ENCODE assay signal across 12 mouse cellular contexts in genomic region chr4:3228476-3228875, GRCm38 (mm10). TPM values are rescaled to one million over a fixed set of nuclear protein-coding genes. Genes with fewer than 3 reads are reported as not detected.
DNase-seq lines count a peak whose midpoint lies in the region; ATAC-seq and TF ChIP-seq lines count a peak whose summit lies in the region.
"Had no signal": no experiment of that assay in that cellular context is flagged by ENCODE, and none has a peak within 500 bp of the region (broad histone marks: within the 10 kb centered on the region; RNA-seq: fewer than 3 reads in every experiment).

No protein-coding gene starts in this region.

- no peak for TF ChIP-seq EP300 in liver, embryonic 14.5 days (IDR thresholded peaks at IDR 0.05; ENCODE audit: low read depth)

- 0 out of 2 replicates have a peak, but pooled peaks have one; percentile 4 for TF ChIP-seq CTCF in G1E (IDR thresholded peaks at IDR 0.05; ENCODE audit: low read depth, low read length)
- no peak for TF ChIP-seq CTCF in liver, embryonic 14.5 days (IDR thresholded peaks at IDR 0.05; ENCODE audit: low read depth)

- no peaks in the 10 kb centered on the region for H3K36me3 ChIP-seq in heart, embryonic 12.5 days
- no peaks in the 10 kb centered on the region for H3K36me3 ChIP-seq in G1E (replicated peaks)
- H3K36me3 ChIP-seq in liver, embryonic 14.5 days (replicated peaks; ENCODE audit: control insufficient read depth, insufficient read depth, low read depth): no peaks in the 10 kb centered on the region
- H3K36me3 ChIP-seq: heart, embryonic 15.5 days had no signal

- ATAC-seq in heart, embryonic 12.5 days (ENCODE audit: insufficient number of reproducible peaks, low FRiP score): peak; percentile 6; the same call in 1 of the 2 replicates
- ATAC-seq in G1E (ENCODE audit: extremely low read depth, insufficient number of reproducible peaks, low FRiP score, poor library complexity, severe bottlenecking): no peak
- 0 out of 2 replicates have a peak, but pooled peaks have one; percentile 11 for ATAC-seq in erythroid progenitor cell, adult 5-6 weeks (replicated peaks; ENCODE audit: low FRiP score, poor library complexity, severe bottlenecking)
- 0 out of 2 replicates have a peak, but pooled peaks have one; percentile 2 for ATAC-seq in liver, embryonic 14.5 days (ENCODE audit: insufficient read depth)
- no peak for ATAC-seq in megakaryocyte progenitor cell, adult 5-6 weeks (replicated peaks; ENCODE audit: poor library complexity)
- ATAC-seq: activated CD4-positive, CD25-positive, alpha-beta regulatory T cell, adult 4 months had no signal

- DNase-seq in heart, postnatal 36 days: no peak
- DNase-seq in G1E (ENCODE audit: low spot score): peak; percentile 1
- DNase-seq in liver, embryonic 14.5 days (ENCODE audit: low read depth in 3 of 3, low spot score in 3 of 3): no peak
- DNase-seq in thymus, postnatal 0 days (ENCODE audit: low spot score): no peak
- DNase-seq in adrenal gland, postnatal 25 days: no peak

- H3K9ac ChIP-seq in heart, embryonic 12.5 days: no peak overlapping the region
- H3K9ac ChIP-seq in liver, embryonic 14.5 days (replicated peaks): no peak overlapping the region
- H3K9ac ChIP-seq: heart, embryonic 15.5 days had no signal

- no peak overlapping the region for H3K27ac ChIP-seq in heart, embryonic 12.5 days (ENCODE audit: poor library complexity, severe bottlenecking)
- H3K27ac ChIP-seq in liver, embryonic 14.5 days: no peak overlapping the region
- H3K27ac ChIP-seq: heart, embryonic 15.5 days had no signal

- WGBS in heart, embryonic 12.5 days: 58% methylated on average over 4 of the region's 4 CpGs
- 49% methylated on average over 4 of the region's 4 CpGs for WGBS in liver, embryonic 14.5 days (ENCODE audit: insufficient replicate concordance)

- H3K4me3 ChIP-seq in heart, embryonic 12.5 days: no peak overlapping the region
- no peak overlapping the region for H3K4me3 ChIP-seq in G1E (ENCODE audit: low read depth, low read length)
- H3K4me3 ChIP-seq in liver, embryonic 14.5 days (ENCODE audit: insufficient read depth in 1 of 2, low read depth in 2 of 2, low read length in 2 of 2): no peak overlapping the region
- H3K4me3 ChIP-seq: erythroblast, embryonic 14.5 days; heart, embryonic 15.5 days had no signal

- H3K4me2 ChIP-seq in heart, embryonic 12.5 days: no peak overlapping the region
- no peak overlapping the region for H3K4me2 ChIP-seq in liver, embryonic 14.5 days (ENCODE audit: low read depth)
- H3K4me2 ChIP-seq: heart, embryonic 15.5 days had no signal

- intact Hi-C loops in heart, postnatal 36 days (cut with DNase I): no loop called here

- 0 out of 2 replicates have a peak, but pooled peaks cover 4% of the 10 kb centered on the region for H3K27me3 ChIP-seq in heart, embryonic 12.5 days (replicated peaks)
- H3K27me3 ChIP-seq in G1E (ENCODE audit: insufficient read depth, low read length): no peaks in the 10 kb centered on the region; the same call in 1 of the 2 replicates
- no peaks in the 10 kb centered on the region for H3K27me3 ChIP-seq in liver, embryonic 14.5 days (ENCODE audit: control insufficient read depth, insufficient read depth, low read length)
- H3K27me3 ChIP-seq: heart, embryonic 15.5 days had no signal

- H3K9me3 ChIP-seq in heart, embryonic 12.5 days (replicated peaks): peaks cover 38% of the 10 kb centered on the region
- peaks cover 11% of the 10 kb centered on the region for H3K9me3 ChIP-seq in G1E (replicated peaks)
- peaks cover 3% of the 10 kb centered on the region; the same call in 1 of the 2 replicates for H3K9me3 ChIP-seq in liver, embryonic 14.5 days (ENCODE audit: control insufficient read depth, low read length)
- H3K9me3 ChIP-seq: heart, embryonic 15.5 days had no signal

- no peaks in the 10 kb centered on the region for H3K4me1 ChIP-seq in heart, embryonic 12.5 days (replicated peaks)
- H3K4me1 ChIP-seq in G1E (ENCODE audit: insufficient read depth, low read depth, low read length): peaks cover 31% of the 10 kb centered on the region
- H3K4me1 ChIP-seq in liver, embryonic 14.5 days (replicated peaks; ENCODE audit: control insufficient read depth in 2 of 2, insufficient read depth in 2 of 2, low read length in 1 of 2): peaks cover 3% of the 10 kb centered on the region in 2 experiments; a peak in 3 of 4 replicates
- H3K4me1 ChIP-seq: heart, embryonic 15.5 days had no signal

RNA-seq across cellular contexts. Expression of gene Vmn1r3, which starts 43.3 kb away (rescaled TPM):
- polyA plus RNA-seq in heart, embryonic 12.5 days (2016; fragmentation: Nextera tagmentation; extraction: Ambion mirVana): not detected in 2 replicates
- total RNA-seq in heart, postnatal 36 days (2021): not detected
- total RNA-seq in G1E (2014; fragmentation: Nextera tagmentation) (not detected in 2 replicates), G1E (2017) (not detected in 2 replicates)
- polyA plus RNA-seq in G1E (2012): not detected in 2 replicates
- not detected in 2 replicates for total RNA-seq in erythroid progenitor cell, adult 5-6 weeks (2015; ENCODE audit: low replicate concordance)
- not detected in 2 replicates for total RNA-seq in erythroid progenitor cell, adult 5-6 weeks (2017; ENCODE audit: low replicate concordance)
- not detected in 2 replicates for polyA plus RNA-seq in liver, embryonic 14.5 days (2012; rRNA removed)
- polyA plus RNA-seq in liver, embryonic 14.5 days (2014; fragmentation: Nextera tagmentation; extraction: Ambion mirVana): not detected in 2 replicates
- not detected in 2 replicates for polyA plus RNA-seq in thymus, postnatal 0 days (2015; fragmentation: Nextera tagmentation; extraction: Ambion mirVana)
- 2.0 TPM in 1 of 2 replicates, not detected in the other for total RNA-seq in adrenal gland, postnatal 25 days (2021)
- not detected in 2 replicates for total RNA-seq in megakaryocyte progenitor cell, adult 5-6 weeks (2015)
- not detected in 2 replicates for total RNA-seq in megakaryocyte progenitor cell, adult 5-6 weeks (2017)
- polyA plus RNA-seq: activated CD4-positive, CD25-positive, alpha-beta regulatory T cell, adult 4 months; erythroblast, embryonic 14.5 days; heart, embryonic 15.5 days; liver, embryonic 16.5 days had no signal

Comparison
In these comparisons a context has a peak if more than half of its experiments do, and no peak if none do; other contexts are left out.
1. ATAC-seq: peak in heart, embryonic 12.5 days (single experiment), erythroid progenitor cell, adult 5-6 weeks (single experiment) and liver, embryonic 14.5 days (single experiment); none in G1E (single experiment) and megakaryocyte progenitor cell, adult 5-6 weeks (single experiment).